Mouse (Mus musculus): ENCODE measurements at regions not wholly inside any gene's neighbourhood (a gene's known extent, or its start where the extent isn't known, plus 50 kb on each side); places are given as distances from the start of the nearest gene placed in this dataset.

DNA sequence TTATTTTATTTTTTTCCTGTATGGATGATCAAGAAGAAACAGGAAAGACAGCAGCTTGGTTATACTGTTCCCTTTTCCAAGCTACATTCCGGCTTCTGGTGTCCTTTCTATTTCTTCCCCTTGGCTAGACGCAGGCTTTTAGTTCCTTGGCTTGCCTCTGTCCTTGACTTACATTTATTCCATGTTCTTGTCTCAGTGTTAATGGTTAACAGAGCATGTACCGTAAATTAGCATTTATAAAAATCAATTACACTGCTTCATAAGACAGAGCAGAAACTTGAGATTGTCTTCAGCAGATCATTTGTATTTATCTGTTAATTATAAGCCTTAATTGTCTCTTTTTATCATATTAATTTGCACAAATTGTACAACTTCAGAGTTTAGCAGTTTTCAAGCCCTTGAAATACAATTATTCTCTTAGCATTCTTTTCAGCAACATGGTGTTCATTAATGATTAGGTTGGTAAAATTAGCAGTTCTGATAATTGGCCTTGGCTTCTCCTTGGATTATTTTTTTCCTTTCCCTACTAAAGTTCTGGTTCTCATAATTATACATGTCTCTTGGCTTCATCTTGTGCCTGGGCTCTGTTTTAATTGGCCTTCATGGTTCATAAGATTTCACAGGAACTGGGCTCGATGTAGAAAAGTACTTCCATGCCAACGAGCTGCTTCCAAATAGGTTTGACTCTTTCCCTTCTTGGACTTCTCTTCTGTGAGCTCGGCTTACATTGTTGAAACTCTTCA, 215.4 kb downstream of the Sptssa start:
- Histone ChIP-seq H3K27me3 (ENCODE audit: control insufficient read depth, insufficient read depth, low read length) (no peaks in the 10 kb centered on the region), H3K9me3 (ENCODE audit: control insufficient read depth, low read length) (no peaks in the 10 kb centered on the region), H3K27ac (replicated peaks in 1 of 2; ENCODE audit: control insufficient read depth in 1 of 2, insufficient read depth in 1 of 2, low read depth in 2 of 2, low read length in 2 of 2) (no peak overlapping the region), H3K4me1 (ENCODE audit: control insufficient read depth in 2 of 2, insufficient read depth in 2 of 2, low read length in 2 of 2) (peaks cover 0 to 6% of the 10 kb centered on the region in 2 experiments; a peak in 3 of 4 replicates), H3K4me2 (ENCODE audit: low read length) (no peak overlapping the region), H3K9ac (ENCODE audit: low read length) (no peak overlapping the region), H3K36me3 (ENCODE audit: control insufficient read depth, insufficient read depth, low read length) (no peaks in the 10 kb centered on the region), H3K4me3 (ENCODE audit: control insufficient read depth in 1 of 2, insufficient read depth in 1 of 2, low read depth in 1 of 2, low read length in 2 of 2) (no peak overlapping the region)
- 80% methylated on average over 6 of the region's 6 CpGs for WGBS
- ATAC-seq (ENCODE audit: insufficient number of reproducible peaks, insufficient read depth, low FRiP score, low read depth): no peak

DNA sequence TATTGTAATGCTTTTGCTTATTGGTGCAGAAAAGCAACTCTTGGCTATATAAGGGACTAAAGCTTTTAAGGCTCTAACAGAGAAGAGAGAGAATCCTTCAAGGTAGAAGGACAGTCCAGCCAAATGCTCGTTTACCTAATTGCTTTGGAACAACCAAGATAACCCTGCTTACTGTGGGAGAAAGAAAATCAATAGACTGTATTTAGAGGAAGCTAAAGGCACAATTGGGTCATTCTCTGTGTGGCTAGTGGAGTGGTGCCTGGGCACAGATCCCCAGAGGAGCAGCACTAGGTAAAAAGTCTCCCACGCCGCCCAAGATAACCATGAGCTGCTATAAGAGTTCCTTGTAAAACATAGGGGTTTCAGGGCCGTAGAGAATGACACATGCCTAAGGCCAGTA, 217.6 kb downstream of the Sptssa start:
- Histone ChIP-seq H3K9ac (ENCODE audit: low read length) (no peak overlapping the region), H3K9me3 (ENCODE audit: control insufficient read depth, low read length) (no peaks in the 10 kb centered on the region), H3K27me3 (ENCODE audit: control insufficient read depth, insufficient read depth, low read length) (no peaks in the 10 kb centered on the region), H3K4me3 (ENCODE audit: control insufficient read depth in 1 of 2, insufficient read depth in 1 of 2, low read depth in 1 of 2, low read length in 2 of 2) (no peak overlapping the region), H3K36me3 (ENCODE audit: control insufficient read depth, insufficient read depth, low read length) (no peaks in the 10 kb centered on the region), H3K27ac (replicated peaks in 1 of 2; ENCODE audit: control insufficient read depth in 1 of 2, insufficient read depth in 1 of 2, low read depth in 2 of 2, low read length in 2 of 2) (no peak overlapping the region), H3K4me2 (ENCODE audit: low read length) (no peak overlapping the region), H3K4me1 (ENCODE audit: control insufficient read depth in 2 of 2, insufficient read depth in 2 of 2, low read length in 2 of 2) (peaks cover 0 to 6% of the 10 kb centered on the region in 2 experiments; a peak in 3 of 4 replicates)
- no peak for ATAC-seq (ENCODE audit: insufficient number of reproducible peaks, insufficient read depth, low FRiP score, low read depth)
- 80% methylated on average over 4 of the region's 4 CpGs for WGBS

DNA sequence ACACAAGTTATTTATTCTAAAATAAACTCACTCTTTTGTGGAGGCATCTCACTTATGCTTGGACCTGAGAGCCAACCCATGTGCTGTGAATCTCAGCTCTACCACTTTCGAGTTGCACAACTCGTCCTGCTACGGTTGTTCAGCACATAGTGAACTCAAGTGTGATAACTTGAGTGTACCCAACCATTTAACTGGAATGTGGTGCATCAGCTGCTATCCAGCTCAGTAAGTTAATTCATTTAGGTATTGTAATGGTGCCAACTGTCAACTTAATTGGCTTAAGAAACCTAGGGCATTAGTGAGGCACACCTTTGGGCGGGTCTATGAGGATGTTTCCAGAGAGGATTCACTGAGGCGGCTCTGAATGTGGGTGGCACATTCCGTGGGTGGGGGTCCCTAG, 221.6 kb upstream of the Egln3 start:
- no peak overlapping the region for H3K9ac ChIP-seq (ENCODE audit: low read length)
- no peak for ATAC-seq (ENCODE audit: insufficient number of reproducible peaks, insufficient read depth, low FRiP score, low read depth)
- H3K4me2 ChIP-seq (ENCODE audit: low read length): no peak overlapping the region
- no peak overlapping the region for H3K4me3 ChIP-seq (ENCODE audit: control insufficient read depth in 1 of 2, insufficient read depth in 1 of 2, low read depth in 1 of 2, low read length in 2 of 2)
- H3K27me3 ChIP-seq (ENCODE audit: control insufficient read depth, insufficient read depth, low read length): no peaks in the 10 kb centered on the region
- H3K36me3 ChIP-seq (ENCODE audit: control insufficient read depth, insufficient read depth, low read length): no peaks in the 10 kb centered on the region
- H3K4me1 ChIP-seq (ENCODE audit: control insufficient read depth in 2 of 2, insufficient read depth in 2 of 2, low read length in 2 of 2): no peaks in the 10 kb centered on the region
- H3K9me3 ChIP-seq (ENCODE audit: control insufficient read depth, low read length): no peaks in the 10 kb centered on the region
- H3K27ac ChIP-seq (replicated peaks in 1 of 2; ENCODE audit: control insufficient read depth in 1 of 2, insufficient read depth in 1 of 2, low read depth in 2 of 2, low read length in 2 of 2): no peak overlapping the region
- WGBS: 79% methylated on average over 6 of the region's 6 CpGs

DNA sequence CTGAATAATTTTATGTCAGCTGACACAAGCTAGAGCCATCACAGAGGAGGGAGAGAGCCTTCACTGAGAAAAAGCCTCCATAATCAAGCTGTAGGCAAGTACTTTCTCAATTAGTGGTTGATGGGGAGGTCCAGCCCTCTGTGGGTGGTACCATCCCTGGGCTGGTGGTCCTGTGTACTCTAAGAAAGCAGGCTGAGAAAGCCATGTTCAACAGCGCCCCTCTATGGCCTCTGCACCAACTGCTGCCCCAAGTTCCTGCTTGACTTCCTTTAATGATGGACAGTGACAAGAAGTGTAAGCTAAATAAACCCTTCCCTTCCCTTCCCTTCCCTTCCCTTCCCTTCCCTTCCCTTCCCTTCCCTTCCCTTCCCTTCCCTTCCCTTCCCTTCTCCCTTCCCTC, 211.2 kb upstream of the Egln3 start:
- H3K27me3 ChIP-seq (ENCODE audit: control insufficient read depth, insufficient read depth, low read length): no peaks in the 10 kb centered on the region
- H3K4me3 ChIP-seq (ENCODE audit: control insufficient read depth in 1 of 2, insufficient read depth in 1 of 2, low read depth in 1 of 2, low read length in 2 of 2): no peak overlapping the region
- H3K9me3 ChIP-seq (ENCODE audit: control insufficient read depth, low read length): no peaks in the 10 kb centered on the region
- no peak overlapping the region for H3K9ac ChIP-seq (ENCODE audit: low read length)
- no peaks in the 10 kb centered on the region for H3K36me3 ChIP-seq (ENCODE audit: control insufficient read depth, insufficient read depth, low read length)
- no peak for ATAC-seq (ENCODE audit: insufficient number of reproducible peaks, insufficient read depth, low FRiP score, low read depth)
- no peaks in the 10 kb centered on the region for H3K4me1 ChIP-seq (ENCODE audit: control insufficient read depth in 2 of 2, insufficient read depth in 2 of 2, low read length in 2 of 2)
- H3K4me2 ChIP-seq (ENCODE audit: low read length): no peak overlapping the region
- H3K27ac ChIP-seq (replicated peaks in 1 of 2; ENCODE audit: control insufficient read depth in 1 of 2, insufficient read depth in 1 of 2, low read depth in 2 of 2, low read length in 2 of 2): no peak overlapping the region
- WGBS: 50% methylated on average over 1 of the region's 1 CpGs

DNA sequence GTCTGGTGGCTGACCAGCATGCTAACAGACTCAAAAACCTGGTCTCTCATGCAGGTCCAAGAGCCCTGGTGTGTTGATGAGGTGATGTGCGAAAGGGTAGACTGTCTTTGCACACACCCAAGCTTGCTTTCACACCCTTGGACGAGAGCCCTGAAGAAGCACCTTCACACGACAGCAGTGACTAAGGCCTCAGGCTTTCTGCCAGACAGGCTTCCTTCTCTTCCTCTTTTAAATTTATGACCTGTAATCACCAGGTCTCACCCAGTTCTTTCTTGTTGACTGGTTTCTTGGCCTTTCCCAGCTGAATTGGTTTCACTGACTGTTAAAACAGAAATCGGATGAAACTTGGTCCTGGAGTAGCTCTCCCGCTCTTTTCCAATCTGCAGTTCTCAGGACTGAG, 210.5 kb upstream of the Egln3 start:
- Histone ChIP-seq H3K36me3 (ENCODE audit: control insufficient read depth, insufficient read depth, low read length) (no peaks in the 10 kb centered on the region), H3K27me3 (ENCODE audit: control insufficient read depth, insufficient read depth, low read length) (no peaks in the 10 kb centered on the region), H3K9me3 (ENCODE audit: control insufficient read depth, low read length) (no peaks in the 10 kb centered on the region), H3K4me1 (ENCODE audit: control insufficient read depth in 2 of 2, insufficient read depth in 2 of 2, low read length in 2 of 2) (no peaks in the 10 kb centered on the region), H3K9ac (ENCODE audit: low read length) (no peak overlapping the region), H3K4me2 (ENCODE audit: low read length) (no peak overlapping the region), H3K27ac (replicated peaks in 1 of 2; ENCODE audit: control insufficient read depth in 1 of 2, insufficient read depth in 1 of 2, low read depth in 2 of 2, low read length in 2 of 2) (no peak overlapping the region), H3K4me3 (ENCODE audit: control insufficient read depth in 1 of 2, insufficient read depth in 1 of 2, low read depth in 1 of 2, low read length in 2 of 2) (no peak overlapping the region)
- WGBS: 80% methylated on average over 5 of the region's 5 CpGs
- ATAC-seq (ENCODE audit: insufficient number of reproducible peaks, insufficient read depth, low FRiP score, low read depth): no peak

DNA sequence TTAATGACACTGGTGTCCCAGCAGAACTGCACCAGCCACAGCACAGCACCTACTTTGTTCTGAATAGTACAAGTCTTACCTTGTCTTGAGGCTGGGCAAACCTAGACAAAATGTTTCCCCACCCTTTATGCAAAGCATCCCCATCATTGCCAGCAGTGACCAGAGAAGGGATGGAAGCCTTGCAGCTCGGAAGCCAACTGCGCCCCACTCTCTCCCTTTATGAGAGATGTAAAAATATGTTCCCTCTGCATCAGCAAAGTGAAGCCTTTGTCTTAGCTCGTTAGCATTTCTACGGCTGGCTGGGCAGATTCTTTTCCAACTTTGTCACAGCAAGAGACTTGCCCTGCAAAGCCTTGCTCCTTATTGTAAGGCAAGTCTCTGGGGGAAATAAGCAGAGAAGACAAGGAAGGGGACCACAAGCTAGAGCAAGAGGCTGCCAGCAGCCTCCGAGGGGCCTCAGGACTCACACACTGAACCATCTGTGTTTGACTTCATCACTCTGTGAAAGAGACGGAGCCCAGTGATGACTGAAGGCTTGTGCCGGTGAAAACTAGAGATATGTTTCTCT, 206.5 kb upstream of the Egln3 start:
- Histone ChIP-seq H3K4me1 (ENCODE audit: control insufficient read depth in 2 of 2, insufficient read depth in 2 of 2, low read length in 2 of 2) (peaks cover 7% of the 10 kb centered on the region in 2 experiments), H3K36me3 (ENCODE audit: control insufficient read depth, insufficient read depth, low read length) (no peaks in the 10 kb centered on the region), H3K9ac (ENCODE audit: low read length) (no peak overlapping the region), H3K27ac (replicated peaks in 1 of 2; ENCODE audit: control insufficient read depth in 1 of 2, insufficient read depth in 1 of 2, low read depth in 2 of 2, low read length in 2 of 2) (no peak overlapping the region), H3K27me3 (ENCODE audit: control insufficient read depth, insufficient read depth, low read length) (no peaks in the 10 kb centered on the region), H3K4me2 (ENCODE audit: low read length) (no peak overlapping the region), H3K9me3 (ENCODE audit: control insufficient read depth, low read length) (no peaks in the 10 kb centered on the region), H3K4me3 (ENCODE audit: control insufficient read depth in 1 of 2, insufficient read depth in 1 of 2, low read depth in 1 of 2, low read length in 2 of 2) (no peak overlapping the region)
- no peak for ATAC-seq (ENCODE audit: insufficient number of reproducible peaks, insufficient read depth, low FRiP score, low read depth)
- 67% methylated on average over 7 of the region's 7 CpGs for WGBS

DNA sequence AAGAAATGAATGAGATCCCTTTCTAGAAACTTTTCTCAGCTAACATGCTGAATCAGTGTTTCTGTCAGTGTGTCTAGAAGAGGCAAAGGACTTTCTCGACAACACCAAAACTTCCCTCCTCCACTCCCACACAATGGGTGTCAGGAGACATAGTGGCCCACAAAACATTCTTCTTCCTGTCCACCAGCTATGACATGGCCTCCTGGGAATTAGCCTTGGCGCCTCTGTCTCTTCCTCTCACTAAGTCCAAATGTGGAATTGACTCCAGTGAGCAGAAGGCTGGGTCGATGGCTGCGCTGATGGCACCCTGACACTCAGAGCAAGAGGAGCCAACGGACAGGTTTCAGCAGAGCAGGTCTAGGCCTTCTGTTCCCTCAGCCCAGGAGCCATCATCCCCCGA, 205.2 kb upstream of the Egln3 start:
- Histone ChIP-seq H3K4me3 (ENCODE audit: control insufficient read depth in 1 of 2, insufficient read depth in 1 of 2, low read depth in 1 of 2, low read length in 2 of 2) (no peak overlapping the region), H3K36me3 (ENCODE audit: control insufficient read depth, insufficient read depth, low read length) (no peaks in the 10 kb centered on the region), H3K27ac (replicated peaks in 1 of 2; ENCODE audit: control insufficient read depth in 1 of 2, insufficient read depth in 1 of 2, low read depth in 2 of 2, low read length in 2 of 2) (no peak overlapping the region), H3K4me2 (ENCODE audit: low read length) (no peak overlapping the region), H3K9me3 (ENCODE audit: control insufficient read depth, low read length) (no peaks in the 10 kb centered on the region), H3K4me1 (ENCODE audit: control insufficient read depth in 2 of 2, insufficient read depth in 2 of 2, low read length in 2 of 2) (peaks cover 14% of the 10 kb centered on the region in 2 experiments), H3K9ac (ENCODE audit: low read length) (no peak overlapping the region), H3K27me3 (ENCODE audit: control insufficient read depth, insufficient read depth, low read length) (no peaks in the 10 kb centered on the region)
- WGBS: 79% methylated on average over 6 of the region's 6 CpGs
- ATAC-seq (ENCODE audit: insufficient number of reproducible peaks, insufficient read depth, low FRiP score, low read depth): no peak
